Mouse (Mus musculus): ENCODE data around the gene Rrp1.

- TF ChIP-seq CTCF (IDR thresholded peaks at IDR 0.05; ENCODE audit: low read depth): no peak
- TF ChIP-seq EP300 (IDR thresholded peaks at IDR 0.05; ENCODE audit: low read depth): no peak
These were observed 39.9 kb downstream of the Rrp1 start for GRCm38 (mm10) chr10:78372681-78373668.
